Mouse (Mus musculus): ENCODE results near the gene Oaf. TPM values are rescaled to one million over a fixed set of nuclear protein-coding genes. Genes with fewer than 3 reads are reported as not detected.

Gene Oaf
- total and polyA plus RNA-seq, 3 experiments: not detected

DNA sequence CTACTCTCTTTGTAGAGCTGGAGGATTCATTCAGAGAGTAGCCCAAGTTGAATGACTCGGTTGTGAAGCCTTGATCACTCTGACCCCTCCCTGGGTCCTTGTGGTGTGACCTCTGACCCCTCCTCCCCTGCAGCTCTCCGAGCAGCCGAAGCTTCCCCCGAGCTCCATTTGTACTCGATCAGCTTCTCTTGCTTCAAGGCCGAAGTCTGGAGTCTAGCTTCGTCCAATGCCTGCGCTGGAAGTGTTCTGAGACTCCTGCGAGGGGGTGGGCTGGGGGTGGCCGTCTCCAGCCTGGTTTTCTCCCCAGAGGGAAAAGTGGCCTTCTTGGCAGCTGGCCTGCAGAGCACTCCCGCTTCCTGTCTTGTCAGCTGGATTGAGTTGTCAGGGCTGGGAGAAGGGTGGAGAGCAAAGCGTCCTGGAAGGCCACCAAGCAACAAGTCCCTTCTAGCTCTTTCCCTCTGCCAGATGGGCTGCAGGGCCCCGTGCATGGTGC, 29.5 kb downstream of the Oaf start, which contains the start of gene Pou2f3:
Pou2f3 (minus strand) TSS at position 180 of the 493 bp plus-strand sequence.
- DNase-seq (ENCODE audit: extremely low read depth): no peak
- TF ChIP-seq GABPA (IDR thresholded peaks at IDR 0.05; ENCODE audit: insufficient replicate concordance, low read depth, low read length) (no peak), MXI1 (IDR thresholded peaks at IDR 0.05; ENCODE audit: low read depth, low read length) (no peak), KAT2A (IDR thresholded peaks at IDR 0.05; ENCODE audit: insufficient replicate concordance, low read length) (no peak), TCF12 (IDR thresholded peaks at IDR 0.05; ENCODE audit: low read depth, low read length) (no peak), TBP (conservative IDR thresholded peaks at IDR 0.05; ENCODE audit: low read depth, low read length) (no peak), CHD1 (IDR thresholded peaks at IDR 0.05; ENCODE audit: low read depth, low read length) (no peak)
- H3K9ac ChIP-seq (ENCODE audit: insufficient read depth, low read depth): no peak within 1 kb of the TSS
- no peak within 1 kb of the TSS for H3K27ac ChIP-seq (ENCODE audit: insufficient read depth, low read depth)
- in situ Hi-C loops (cut with MboI; ENCODE audit: low pct_ligation_motif_present, low pct_unique_long_range_greater_than_20kb, low sequenced_read_pairs): loop anchor here (5.0 to 10.0 kb wide), 2 partner anchors 68 to 215 kb away; no protein-coding TSS in a partner anchor
- no peaks in the 10 kb centered on the region for H3K79me2 ChIP-seq (replicated peaks; ENCODE audit: control insufficient read depth, extremely low read depth, insufficient read depth, poor library complexity, severe bottlenecking)
- peaks cover 0 to 25% of the 10 kb centered on the region in 2 experiments; a peak in 2 of 4 replicates for H3K4me1 ChIP-seq (ENCODE audit: control insufficient read depth in 1 of 2, insufficient read depth in 2 of 2)
- no peak within 1 kb of the TSS for H3K4me2 ChIP-seq (ENCODE audit: insufficient read depth, low read depth, poor library complexity, severe bottlenecking)
- dilution Hi-C loops (cut with MboI; ENCODE audit: extremely low pct_ligation_motif_present, extremely low pct_unique_long_range_greater_than_20kb, low sequenced_read_pairs): no loop called here
- H3K27me3 ChIP-seq (replicated peaks): peaks cover 65% of the 10 kb centered on the region
- no peak within 1 kb of the TSS for H3K4me3 ChIP-seq (replicated peaks in 1 of 3; ENCODE audit: low read depth in 2 of 3, low read length in 2 of 3, poor library complexity in 1 of 3)
- no peaks in the 10 kb centered on the region for H3K9me3 ChIP-seq (replicated peaks; ENCODE audit: low read length)
- H3K36me3 ChIP-seq (replicated peaks in 1 of 2; ENCODE audit: control insufficient read depth in 1 of 2, insufficient read depth in 1 of 2, low read length in 1 of 2): no peaks in the 10 kb centered on the region

DNA sequence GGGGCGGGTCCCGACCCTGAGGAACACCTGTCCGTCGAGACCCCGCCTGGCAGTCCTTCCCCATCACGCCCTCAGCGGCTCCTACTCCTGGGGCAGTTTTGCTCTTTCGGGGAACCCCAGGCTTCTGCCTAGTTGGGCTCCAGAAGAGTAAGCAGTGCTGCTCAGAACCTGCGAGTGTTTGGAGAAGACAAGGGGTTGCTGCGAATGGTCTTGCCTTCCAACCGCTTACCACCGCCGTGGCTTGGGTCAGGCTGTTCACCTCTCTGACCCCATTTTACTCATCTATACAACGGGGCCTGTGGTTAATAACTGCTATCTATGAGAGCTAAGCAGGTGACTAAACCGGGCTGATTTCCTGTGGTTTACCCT, 33.7 kb downstream of the Oaf start:
- dilution Hi-C loops (cut with MboI; ENCODE audit: extremely low pct_ligation_motif_present, extremely low pct_unique_long_range_greater_than_20kb, low sequenced_read_pairs) (no loop called here), in situ Hi-C loops (cut with MboI; ENCODE audit: low pct_ligation_motif_present, low pct_unique_long_range_greater_than_20kb, low sequenced_read_pairs) (no loop called here)
- no peak overlapping the region for H3K4me3 ChIP-seq (replicated peaks in 1 of 3; ENCODE audit: low read depth in 2 of 3, low read length in 2 of 3, poor library complexity in 1 of 3)
- TF ChIP-seq JUN (IDR thresholded peaks at IDR 0.05; ENCODE audit: insufficient read depth, low read depth, low read length) (no peak), GABPA (IDR thresholded peaks at IDR 0.05; ENCODE audit: insufficient replicate concordance, low read depth, low read length) (no peak), ZKSCAN1 (IDR thresholded peaks at IDR 0.05; ENCODE audit: borderline replicate concordance, low read depth, low read length) (no peak), CTCF (conservative IDR thresholded peaks at IDR 0.05 in 1 of 2, IDR thresholded peaks at IDR 0.05 in 1 of 2; ENCODE audit: low read depth in 2 of 2, low read length in 2 of 2) (no peak), MAFK (IDR thresholded peaks at IDR 0.05; ENCODE audit: insufficient replicate concordance, low read length) (no peak), ZC3H11A (IDR thresholded peaks at IDR 0.05; ENCODE audit: low read depth, low read length) (no peak), IRF4 (IDR thresholded peaks at IDR 0.05; ENCODE audit: low read depth, low read length) (no peak), JUND (conservative IDR thresholded peaks at IDR 0.05; ENCODE audit: low read depth, low read length) (no peak), CHD1 (IDR thresholded peaks at IDR 0.05; ENCODE audit: low read depth, low read length) (no peak), POLR2A (IDR thresholded peaks at IDR 0.05; ENCODE audit: low read depth, low read length) (no peak), EP300 (IDR thresholded peaks at IDR 0.05; ENCODE audit: low read length) (no peak), NELFE (IDR thresholded peaks at IDR 0.05; ENCODE audit: low read depth, low read length) (no peak), ZMIZ1 (IDR thresholded peaks at IDR 0.05; ENCODE audit: low read depth, low read length) (no peak), USF1 (IDR thresholded peaks at IDR 0.05; ENCODE audit: low read depth, low read length) (no peak), RCOR1 (conservative IDR thresholded peaks at IDR 0.05; ENCODE audit: low read depth, low read length) (no peak), POLR2AphosphoS2 (IDR thresholded peaks at IDR 0.05; ENCODE audit: low read depth, low read length) (no peak), ZNF384 (IDR thresholded peaks at IDR 0.05; ENCODE audit: low read depth, low read length) (no peak), MAX (IDR thresholded peaks at IDR 0.05; ENCODE audit: low read length) (no peak), ETS1 (conservative IDR thresholded peaks at IDR 0.05; ENCODE audit: low read depth, low read length) (no peak)
- H3K27me3 ChIP-seq (replicated peaks): peaks cover 67% of the 10 kb centered on the region
- peaks cover 0 to 26% of the 10 kb centered on the region in 2 experiments; a peak in 2 of 4 replicates for H3K4me1 ChIP-seq (ENCODE audit: control insufficient read depth in 1 of 2, insufficient read depth in 2 of 2)
- H3K79me2 ChIP-seq (replicated peaks; ENCODE audit: control insufficient read depth, extremely low read depth, insufficient read depth, poor library complexity, severe bottlenecking): no peaks in the 10 kb centered on the region
- H3K9me3 ChIP-seq (replicated peaks; ENCODE audit: low read length): no peaks in the 10 kb centered on the region
- H3K9ac ChIP-seq (ENCODE audit: insufficient read depth, low read depth): no peak overlapping the region
- H3K36me3 ChIP-seq (replicated peaks in 1 of 2; ENCODE audit: control insufficient read depth in 1 of 2, insufficient read depth in 1 of 2, low read length in 1 of 2): no peaks in the 10 kb centered on the region
- H3K4me2 ChIP-seq (ENCODE audit: insufficient read depth, low read depth, poor library complexity, severe bottlenecking): peak overlapping the region; percentile 56; the same call in 1 of the 2 replicates
- no peak for DNase-seq (ENCODE audit: extremely low read depth)
- no peak overlapping the region for H3K27ac ChIP-seq (ENCODE audit: insufficient read depth, low read depth)

Data from CH12.LX (cell line).